Mouse (Mus musculus) kidney, adult 2 months (tissue): ENCODE data around the gene Rai1.

Experiments used
- CTCF ChIP-seq: fragments of 200-500 bp; conservative IDR thresholded peaks from 2 replicates; pipeline ENCODE4 v1.5.1; 2011; ENCODE audit warnings: low read depth, mild to moderate bottlenecking, control low read depth, low read length, moderate library complexity, mixed read lengths; ENCODE audit not compliant: insufficient read depth, insufficient read length
- POLR2A ChIP-seq: fragments of 200-500 bp; IDR thresholded peaks from one replicate; pipeline ENCODE4 v1.6.1; 2011; ENCODE audit warnings: low read depth, low read length, control low read depth

- TF ChIP-seq CTCF (0 out of 2 replicates have a peak, but pooled peaks have one; percentile 10), POLR2A (no peak)
These were observed 103.4 kb downstream of the Rai1 start for GRCm38 (mm10) chr11:60208201-60208600.
